Mouse (Mus musculus): ENCODE data around the gene Rps27l. TPM values are rescaled to one million over a fixed set of nuclear protein-coding genes. Genes with fewer than 3 reads are reported as not detected.
A peak's percentile ranks its signal among the peaks of the same experiment; 100 is the strongest.

Gene Rps27l
- polyA plus RNA-seq, 1 experiment from 2014 or later, result 237 TPM

DNA sequence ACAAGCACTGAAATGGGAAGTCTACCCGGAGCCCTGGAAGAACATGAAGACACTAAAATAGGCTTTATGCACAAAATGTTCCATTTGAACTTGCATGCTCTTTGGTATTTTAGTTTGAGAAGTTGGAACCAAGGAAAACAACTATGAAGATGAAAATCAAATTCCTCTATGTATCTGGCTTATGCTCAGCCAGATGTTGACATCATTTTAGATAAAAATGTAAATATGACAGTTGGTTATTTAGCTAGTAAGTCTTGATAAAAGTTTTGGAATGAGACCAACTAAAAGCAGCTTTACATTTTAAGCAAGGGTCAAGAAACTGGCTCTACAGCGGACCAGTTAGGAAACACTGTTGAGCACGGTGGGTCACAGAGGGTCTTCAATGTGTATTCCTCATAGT is 31.3 kb upstream of the Rps27l start:
- no peaks in the 10 kb centered on the region for H3K27me3 ChIP-seq
- no peak overlapping the region for H3K9ac ChIP-seq
- WGBS, result 95% methylated on average over 3 of the region's 3 CpGs
- no peak overlapping the region for H3K4me3 ChIP-seq
- H3K4me2 ChIP-seq, result no peak overlapping the region
- no peak for ATAC-seq (ENCODE audit: low FRiP score, low read depth)
- H3K9me3 ChIP-seq, result no peaks in the 10 kb centered on the region
- peaks cover 56% of the 10 kb centered on the region for H3K4me1 ChIP-seq (replicated peaks)
- H3K36me3 ChIP-seq, result no peaks in the 10 kb centered on the region
- no peak overlapping the region for H3K27ac ChIP-seq (replicated peaks)

DNA sequence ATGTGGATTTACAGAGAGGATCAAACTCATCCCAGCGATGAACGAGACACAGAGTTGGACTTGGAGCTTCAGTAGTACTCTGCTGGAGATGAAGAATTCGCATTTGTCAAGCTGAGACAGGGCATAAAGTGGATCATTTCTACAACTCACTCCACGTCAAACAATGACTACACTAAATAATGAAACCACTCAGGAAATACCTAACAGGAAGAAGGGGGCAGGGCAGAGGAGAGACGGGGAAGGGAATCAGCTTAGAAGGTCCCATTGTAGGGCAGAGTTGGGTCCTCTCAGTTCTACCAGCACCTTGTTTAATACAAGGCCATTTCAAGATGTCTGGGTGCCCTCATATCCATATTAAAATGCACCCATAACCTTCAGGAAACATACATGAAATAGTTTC is 30.5 kb upstream of the Rps27l start:
- WGBS, result 82% methylated on average over 5 of the region's 5 CpGs
- Histone ChIP-seq H3K9ac (no peak overlapping the region), H3K36me3 (no peaks in the 10 kb centered on the region), H3K9me3 (no peaks in the 10 kb centered on the region), H3K27me3 (no peaks in the 10 kb centered on the region), H3K4me3 (no peak overlapping the region), H3K4me2 (no peak overlapping the region), H3K4me1 (replicated peaks) (peaks cover 56% of the 10 kb centered on the region), H3K27ac (replicated peaks) (no peak overlapping the region)
- no peak for ATAC-seq (ENCODE audit: low FRiP score, low read depth)

DNA sequence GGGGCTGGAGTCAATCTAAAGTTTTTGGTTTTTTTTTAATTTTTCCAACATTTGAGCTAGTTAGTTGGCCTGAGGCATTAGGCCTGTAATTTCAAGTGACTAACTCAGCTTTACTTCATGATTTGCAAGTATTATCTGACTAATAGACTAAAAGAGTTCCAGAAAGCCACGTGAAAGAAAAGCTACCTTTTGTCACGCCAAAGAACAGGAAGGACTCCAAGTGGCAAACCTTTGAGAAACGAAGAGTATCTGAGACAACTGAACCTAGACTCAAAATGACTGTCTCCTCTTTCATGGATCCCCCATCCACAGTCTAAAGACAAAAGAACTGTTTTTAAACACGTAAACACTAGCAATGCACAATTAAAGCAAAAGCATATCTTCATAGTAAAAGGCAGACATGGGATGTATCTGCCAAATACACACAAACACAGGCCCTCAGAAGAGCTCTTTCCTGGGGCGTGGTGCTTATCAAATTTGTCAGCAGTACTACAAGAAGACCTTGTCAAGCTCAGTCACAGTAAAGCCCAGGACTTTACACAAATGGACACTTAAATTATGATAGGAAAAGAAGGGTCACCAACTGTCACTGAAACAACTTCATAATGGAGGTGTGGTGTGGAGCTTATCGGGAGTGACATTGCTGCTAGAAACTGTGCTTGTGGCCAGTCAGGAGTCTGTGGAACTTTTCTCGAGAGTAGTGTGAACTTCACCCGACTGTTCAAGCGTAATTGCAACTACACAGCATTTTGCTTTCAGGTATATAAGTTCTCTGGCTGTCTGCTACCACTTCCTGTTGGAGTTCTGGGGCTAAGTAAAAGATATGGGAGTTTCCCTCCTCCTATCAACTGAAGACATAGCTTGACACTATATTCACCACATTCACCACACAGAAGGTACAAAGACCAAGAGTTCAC is 29.8 kb upstream of the Rps27l start:
- no peak for ATAC-seq (ENCODE audit: low FRiP score, low read depth)
- 89% methylated on average over 9 of the region's 9 CpGs for WGBS
- no peak overlapping the region for H3K4me2 ChIP-seq
- H3K9me3 ChIP-seq, result no peaks in the 10 kb centered on the region
- no peak overlapping the region for H3K27ac ChIP-seq (replicated peaks)
- H3K4me1 ChIP-seq (replicated peaks), result peaks cover 62% of the 10 kb centered on the region
- H3K4me3 ChIP-seq, result no peak overlapping the region
- no peak overlapping the region for H3K9ac ChIP-seq
- H3K36me3 ChIP-seq, result no peaks in the 10 kb centered on the region
- H3K27me3 ChIP-seq, result no peaks in the 10 kb centered on the region

DNA sequence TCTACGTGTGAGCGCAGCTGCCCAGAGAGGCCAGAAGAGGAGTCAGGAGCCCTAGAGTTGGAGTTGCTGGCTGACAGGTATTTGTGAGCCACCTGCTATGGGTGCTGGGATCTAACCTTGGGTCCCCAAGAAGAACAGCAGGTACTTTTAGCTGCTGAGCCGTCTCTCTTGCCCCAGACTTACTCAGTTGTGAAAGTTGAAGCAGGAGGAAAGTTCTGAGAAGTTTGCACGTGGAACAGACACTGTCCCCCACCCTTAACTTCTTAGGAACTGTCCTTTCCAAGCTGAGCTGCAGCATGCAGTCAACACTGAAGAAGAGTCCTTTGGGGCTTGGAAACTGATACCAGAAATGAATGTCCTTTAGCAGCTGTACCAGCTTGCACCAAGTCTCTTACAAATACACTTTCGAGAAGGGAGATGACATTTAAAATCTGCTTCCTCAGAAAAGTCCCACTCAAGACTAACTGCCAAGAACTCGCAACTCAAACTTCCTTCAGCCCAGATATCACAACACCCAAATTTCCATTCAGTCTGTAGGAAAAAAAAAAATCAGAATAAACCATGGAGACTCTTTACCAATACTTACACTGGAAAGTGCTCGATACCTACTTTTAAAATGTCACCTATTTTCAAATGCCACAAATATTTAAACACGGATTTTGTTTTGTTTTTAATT is 28.5 kb upstream of the Rps27l start:
- Histone ChIP-seq H3K27ac (replicated peaks) (no peak overlapping the region), H3K4me3 (peak overlapping the region; percentile 87; the same call in 1 of the 2 replicates), H3K4me2 (peak overlapping the region; percentile 86), H3K9me3 (no peaks in the 10 kb centered on the region), H3K9ac (no peak overlapping the region), H3K36me3 (no peaks in the 10 kb centered on the region), H3K27me3 (no peaks in the 10 kb centered on the region), H3K4me1 (replicated peaks) (peaks cover 57% of the 10 kb centered on the region)
- 92% methylated on average over 8 of the region's 8 CpGs for WGBS
- ATAC-seq (ENCODE audit: low FRiP score, low read depth), result no peak

DNA sequence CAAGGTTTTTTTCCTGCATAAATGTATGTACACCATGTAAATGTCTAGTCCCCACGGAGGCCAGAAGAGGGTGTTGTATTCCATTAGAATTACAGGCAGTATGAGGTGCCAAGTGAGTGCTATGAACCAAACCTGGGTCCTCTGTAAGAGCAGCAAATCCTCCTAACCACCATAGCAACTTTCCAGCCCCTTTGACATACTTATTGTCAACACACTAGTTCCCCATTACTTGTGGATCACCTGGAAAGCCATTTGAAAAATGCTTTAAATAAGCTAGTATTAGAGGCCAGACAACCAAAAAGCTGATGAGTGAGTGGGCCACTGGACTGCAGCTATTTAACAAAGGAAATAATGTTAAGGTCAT is 28.0 kb upstream of the Rps27l start:
- Histone ChIP-seq H3K36me3 (no peaks in the 10 kb centered on the region), H3K27me3 (no peaks in the 10 kb centered on the region), H3K27ac (replicated peaks) (no peak overlapping the region), H3K4me3 (peak overlapping the region; percentile 87), H3K4me2 (peak overlapping the region; percentile 86), H3K9me3 (no peaks in the 10 kb centered on the region), H3K9ac (no peak overlapping the region), H3K4me1 (replicated peaks) (peaks cover 52% of the 10 kb centered on the region)
- 78% methylated on average over 1 of the region's 1 CpGs for WGBS
- ATAC-seq (ENCODE audit: low FRiP score, low read depth), result no peak

DNA sequence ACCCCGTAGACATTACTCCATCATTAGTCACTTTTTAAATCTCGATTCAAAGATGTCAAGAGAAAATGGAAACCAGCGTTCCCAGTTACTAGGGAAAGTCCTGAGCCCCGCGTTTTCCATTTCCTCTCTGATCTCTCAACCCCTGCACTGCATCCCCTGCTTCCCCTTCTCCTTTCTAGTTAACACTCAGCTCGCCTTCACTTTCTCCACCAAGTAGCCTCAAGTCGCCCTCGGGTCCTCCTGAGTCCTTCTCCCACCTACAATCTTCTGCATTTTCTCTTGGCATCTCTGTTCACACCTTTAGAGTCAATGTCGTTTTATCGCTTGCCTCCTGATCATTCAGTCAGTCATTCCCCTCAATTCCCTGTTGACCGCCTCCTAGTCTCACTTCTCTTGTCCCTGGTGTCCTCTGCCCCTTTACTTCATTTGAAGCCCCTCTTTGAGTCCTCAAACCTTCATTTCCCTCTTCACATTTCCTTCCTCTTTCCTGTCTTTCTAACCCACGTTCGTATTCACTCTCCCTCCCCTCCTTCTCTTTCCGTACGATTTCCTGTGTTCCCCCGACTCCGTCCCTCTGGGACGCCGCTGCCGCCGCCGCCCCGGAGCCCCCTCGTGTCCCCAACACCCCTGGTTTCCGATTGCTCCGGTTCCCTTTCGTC is 27.1 kb upstream of the Rps27l start:
- no peak for ATAC-seq (ENCODE audit: low FRiP score, low read depth)
- Histone ChIP-seq H3K36me3 (no peaks in the 10 kb centered on the region), H3K27me3 (no peaks in the 10 kb centered on the region), H3K9me3 (no peaks in the 10 kb centered on the region), H3K4me3 (peak overlapping the region; percentile 87), H3K4me1 (replicated peaks) (peaks cover 47% of the 10 kb centered on the region), H3K27ac (replicated peaks) (peak overlapping the region; percentile 94), H3K9ac (peak overlapping the region; percentile 92), H3K4me2 (peak overlapping the region; percentile 86)
- WGBS, result 2% methylated on average over 27 of the region's 27 CpGs

DNA sequence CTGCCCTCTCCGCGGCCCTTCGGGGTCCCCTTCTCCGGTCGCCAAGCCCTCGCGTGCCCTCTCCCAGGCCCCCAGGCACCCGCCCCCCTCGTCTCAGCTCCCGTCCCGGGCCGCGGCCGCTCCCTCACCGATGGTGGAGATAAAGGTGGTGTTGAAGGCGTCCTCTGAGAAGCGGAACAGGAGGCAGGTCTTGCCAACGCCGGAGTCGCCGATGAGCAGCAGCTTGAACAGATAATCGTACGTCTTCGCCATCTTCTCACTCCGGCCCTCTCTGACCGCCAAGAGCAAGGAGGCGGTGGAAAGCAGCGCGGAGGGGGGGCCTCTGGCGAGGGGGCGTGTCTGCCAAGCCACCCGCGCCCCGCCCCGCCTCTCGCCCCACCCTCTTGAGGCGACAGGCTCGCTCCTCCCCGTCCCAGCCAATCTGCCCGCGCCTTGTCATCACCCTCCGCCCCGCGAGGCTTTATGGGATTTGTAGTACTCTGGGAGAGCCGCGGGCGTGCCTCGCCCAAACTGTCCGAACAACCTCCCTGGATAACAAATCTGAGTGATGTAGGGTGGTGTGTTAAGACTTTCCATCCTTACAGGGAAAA is 26.4 kb upstream of the Rps27l start, which contains the start of gene Rab8b:
Rab8b (minus strand) TSS at position 306 of the 590 bp plus-strand sequence.
- peak; percentile 97 for ATAC-seq (ENCODE audit: low FRiP score, low read depth)
- WGBS, result under 1% methylated on average over 49 of the region's 49 CpGs
- Histone ChIP-seq H3K27me3 (no peaks in the 10 kb centered on the region), H3K9ac (peak within 1 kb of the TSS; percentile 92), H3K27ac (replicated peaks) (peak within 1 kb of the TSS; percentile 94), H3K4me1 (replicated peaks) (peaks cover 40% of the 10 kb centered on the region), H3K9me3 (no peaks in the 10 kb centered on the region), H3K36me3 (no peaks in the 10 kb centered on the region), H3K4me3 (peak within 1 kb of the TSS; percentile 87), H3K4me2 (peak within 1 kb of the TSS; percentile 86)

DNA sequence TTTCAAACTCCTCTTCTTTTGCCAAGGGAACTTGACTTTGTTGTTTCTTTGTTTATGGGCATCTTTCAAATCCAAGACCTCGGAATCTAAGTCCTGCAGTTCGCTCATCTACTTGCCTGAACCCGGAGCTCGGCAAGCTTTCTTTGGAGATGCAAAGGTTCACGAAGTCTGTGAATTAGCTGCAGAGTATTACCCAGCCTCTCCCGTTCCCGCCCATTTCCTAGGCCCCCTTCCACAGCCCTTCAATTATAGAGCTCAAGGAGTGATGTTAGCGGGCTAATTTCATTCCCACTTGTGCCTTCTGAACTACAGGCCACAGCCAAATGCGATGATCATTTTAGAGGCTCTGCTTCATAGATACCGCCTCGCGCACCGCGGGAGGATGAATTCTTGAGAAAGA is 25.9 kb upstream of the Rps27l start:
- Histone ChIP-seq H3K4me2 (peak overlapping the region; percentile 86), H3K4me1 (replicated peaks) (peaks cover 36% of the 10 kb centered on the region), H3K9me3 (no peaks in the 10 kb centered on the region), H3K27me3 (no peaks in the 10 kb centered on the region), H3K9ac (peak overlapping the region; percentile 18; the same call in 1 of the 2 replicates), H3K27ac (replicated peaks) (peak overlapping the region; percentile 76), H3K4me3 (peak overlapping the region; percentile 87), H3K36me3 (no peaks in the 10 kb centered on the region)
- ATAC-seq (ENCODE audit: low FRiP score, low read depth), result peak; percentile 62
- 0% methylated on average over 14 of the region's 14 CpGs for WGBS

DNA sequence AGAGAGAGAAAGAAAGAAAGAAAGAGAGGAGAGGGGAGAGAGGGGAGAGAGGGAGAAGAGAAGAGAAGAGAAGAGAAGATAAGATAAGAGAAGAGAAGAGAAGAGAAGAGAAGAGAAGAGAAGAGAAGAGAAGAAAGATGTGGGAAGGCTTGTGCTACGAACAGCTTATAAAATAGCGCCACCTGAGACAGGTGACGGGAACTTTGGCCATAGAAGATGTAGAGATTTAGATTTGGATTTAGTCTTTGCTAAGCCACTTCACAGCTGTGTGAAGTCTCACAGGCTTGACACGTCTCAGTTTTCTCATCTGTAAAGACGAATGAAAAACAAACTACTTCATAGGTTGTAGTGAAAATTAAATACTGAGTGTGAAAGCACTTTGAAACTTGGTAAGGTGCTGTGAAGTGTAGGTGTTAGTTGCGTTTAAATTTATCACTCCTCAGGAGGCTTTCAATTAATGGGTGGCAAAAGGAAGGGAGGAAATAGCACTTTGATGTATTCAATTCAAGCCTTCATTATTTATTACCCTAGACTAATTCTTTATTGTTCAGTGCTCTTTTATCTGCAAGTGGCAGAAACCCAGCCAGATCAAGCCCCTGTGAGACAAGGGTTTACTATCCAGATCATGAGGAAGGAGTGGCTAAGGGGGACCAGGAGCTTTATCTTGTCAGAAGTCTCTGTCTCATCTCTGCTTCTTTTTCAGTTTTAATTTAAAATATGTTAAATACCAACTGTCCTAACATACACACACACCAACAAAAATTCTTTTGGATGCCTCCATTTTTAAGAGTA is 25.2 kb upstream of the Rps27l start:
- Histone ChIP-seq H3K27me3 (no peaks in the 10 kb centered on the region), H3K9me3 (no peaks in the 10 kb centered on the region), H3K27ac (replicated peaks) (no peak overlapping the region), H3K9ac (no peak overlapping the region), H3K4me3 (peak overlapping the region; percentile 87; the same call in 1 of the 2 replicates), H3K4me1 (replicated peaks) (peaks cover 30% of the 10 kb centered on the region), H3K4me2 (peak overlapping the region; percentile 86), H3K36me3 (no peaks in the 10 kb centered on the region)
- no peak for ATAC-seq (ENCODE audit: low FRiP score, low read depth)
- WGBS, result 7% methylated on average over 6 of the region's 6 CpGs

DNA sequence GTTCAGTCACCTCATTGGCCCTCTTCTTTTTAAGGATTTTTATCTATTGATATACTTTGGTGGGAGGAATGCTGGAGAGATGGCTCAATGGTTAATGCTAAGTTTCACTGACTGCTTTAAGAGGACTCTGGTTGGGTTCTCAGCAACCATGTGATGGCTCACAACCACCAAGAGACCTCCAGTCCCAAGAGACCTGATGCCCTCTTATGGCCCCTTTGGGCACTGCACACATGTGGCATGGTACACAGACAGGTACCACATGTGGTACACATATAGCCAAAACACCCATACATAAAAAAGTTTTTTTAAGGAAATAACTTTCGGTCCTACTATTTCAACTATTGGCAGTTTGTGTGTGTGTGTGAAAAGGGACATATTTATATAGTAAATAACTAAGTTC is 23.8 kb upstream of the Rps27l start:
- Histone ChIP-seq H3K9ac (no peak overlapping the region), H3K27me3 (no peaks in the 10 kb centered on the region), H3K36me3 (no peaks in the 10 kb centered on the region), H3K4me3 (no peak overlapping the region), H3K27ac (replicated peaks) (no peak overlapping the region), H3K4me2 (no peak overlapping the region), H3K9me3 (no peaks in the 10 kb centered on the region), H3K4me1 (replicated peaks) (peaks cover 23% of the 10 kb centered on the region)
- no peak for ATAC-seq (ENCODE audit: low FRiP score, low read depth)
- WGBS, result 95% methylated on average over 1 of the region's 1 CpGs

DNA sequence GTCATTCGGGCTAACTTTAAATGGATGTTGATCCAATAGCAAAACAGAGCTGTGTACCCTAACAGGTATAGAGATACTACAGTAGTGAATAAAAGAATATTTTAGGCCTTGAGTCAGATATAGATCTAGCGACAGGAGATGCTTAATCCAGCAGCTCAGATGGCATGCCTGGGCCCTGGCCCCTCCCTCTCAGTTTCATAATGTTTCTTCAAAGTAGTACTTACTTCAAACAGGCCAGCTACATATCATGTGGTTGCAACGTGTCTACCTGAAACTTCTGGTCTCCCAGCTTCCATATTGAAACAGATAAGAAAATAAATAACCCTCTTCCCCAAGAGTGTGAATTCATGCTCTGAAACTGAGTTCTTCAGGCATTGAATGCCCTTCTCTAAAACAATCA is 20.0 kb upstream of the Rps27l start:
- ATAC-seq (ENCODE audit: low FRiP score, low read depth), result no peak
- Histone ChIP-seq H3K9me3 (no peaks in the 10 kb centered on the region), H3K4me1 (replicated peaks) (peaks cover 2% of the 10 kb centered on the region), H3K36me3 (no peaks in the 10 kb centered on the region), H3K27me3 (no peaks in the 10 kb centered on the region), H3K4me3 (no peak overlapping the region), H3K9ac (no peak overlapping the region), H3K27ac (replicated peaks) (no peak overlapping the region), H3K4me2 (no peak overlapping the region)
- 80% methylated on average over 3 of the region's 3 CpGs for WGBS

Data from hindbrain, embryonic 15.5 days (tissue).